Mouse (Mus musculus) CD4-positive helper T cell, adult 2 months (primary cell): ENCODE results near the gene N4bp3.

Experiments used
- DNase-seq: peaks from one replicate; pipeline ENCODE4 v3.0.0-alpha.2; 2012; ENCODE audit warnings: low read depth, missing footprints, low spot score

N4bp3 gene

DNA sequence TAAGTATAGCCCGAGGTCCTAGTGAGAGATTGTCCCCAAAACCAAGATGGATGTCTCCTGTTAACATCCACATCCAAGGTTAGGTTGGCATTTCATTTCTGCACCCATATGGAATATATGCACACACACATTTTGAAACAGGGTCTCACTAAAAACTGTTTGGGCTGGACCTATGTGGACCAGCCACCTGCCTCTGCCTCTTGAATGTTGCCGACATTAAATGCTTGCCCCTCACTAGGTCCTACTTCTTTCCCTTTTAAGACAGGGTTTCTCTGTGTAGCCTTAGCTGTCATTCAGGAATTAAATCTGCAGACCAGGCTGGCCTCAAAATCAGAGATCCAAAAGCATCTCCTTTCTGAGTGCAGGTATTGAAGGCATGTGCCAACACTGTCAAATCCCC lies 53.1 kb downstream of the N4bp3 start:
- DNase-seq: no peak

DNA sequence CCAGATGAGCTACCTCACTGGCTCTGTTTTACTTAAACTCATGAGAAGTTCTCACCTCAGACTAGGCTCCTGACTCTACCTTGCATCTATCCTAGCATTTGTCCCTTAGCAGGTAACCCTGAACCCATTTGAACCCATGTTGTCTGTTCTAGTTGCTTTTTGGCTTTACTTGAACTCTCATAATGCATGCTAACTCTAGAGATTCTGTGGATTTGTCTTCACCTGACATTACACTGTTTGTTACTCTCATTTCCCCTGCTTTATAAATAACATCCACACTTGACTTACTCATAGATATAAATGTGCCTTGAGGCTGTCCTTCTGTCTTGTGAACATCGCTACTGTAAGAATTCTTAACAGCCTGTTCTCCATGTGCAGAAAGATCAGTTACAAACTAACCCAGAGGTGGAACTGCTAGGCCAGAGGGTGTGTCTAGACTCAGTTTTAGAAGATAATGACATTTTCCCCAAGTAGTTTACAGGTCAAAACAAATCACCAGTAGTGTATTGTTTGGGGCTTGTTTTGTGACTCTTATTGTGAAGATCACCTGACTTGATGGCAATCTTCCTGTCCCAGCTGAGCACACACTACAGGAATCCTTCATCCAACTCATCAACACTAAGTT lies 55.1 kb downstream of the N4bp3 start:
- no peak for DNase-seq

DNA sequence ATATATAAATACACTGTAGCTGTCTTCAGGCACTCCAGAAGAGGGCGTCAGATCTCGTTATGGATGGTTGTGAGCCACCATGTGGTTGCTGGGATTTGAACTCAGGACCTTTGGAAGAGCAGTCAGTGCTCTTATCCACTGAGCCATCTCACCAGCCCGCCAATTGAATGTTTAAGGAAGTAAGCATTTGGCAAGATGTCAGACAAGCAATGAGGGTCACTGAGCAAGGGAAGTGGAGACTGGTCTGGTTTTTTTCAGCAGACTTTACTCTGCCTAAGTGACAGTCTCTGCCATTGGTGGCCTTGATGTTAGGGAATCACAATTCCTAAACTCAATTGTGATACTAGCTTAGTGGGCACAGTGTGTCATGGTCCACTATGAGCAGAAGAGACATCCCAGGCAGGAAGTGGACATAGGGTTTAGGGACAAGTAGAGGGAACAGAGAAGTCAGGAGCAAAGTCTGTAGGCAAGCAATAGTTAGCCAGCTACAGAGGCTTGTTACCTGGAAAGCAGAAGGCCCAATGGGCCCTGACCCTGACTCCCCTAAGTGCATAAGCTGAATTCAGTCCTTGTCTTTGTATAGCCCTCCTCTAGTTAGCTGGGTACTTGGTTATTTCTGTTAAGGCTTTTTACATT lies 55.8 kb downstream of the N4bp3 start:
- DNase-seq: no peak

DNA sequence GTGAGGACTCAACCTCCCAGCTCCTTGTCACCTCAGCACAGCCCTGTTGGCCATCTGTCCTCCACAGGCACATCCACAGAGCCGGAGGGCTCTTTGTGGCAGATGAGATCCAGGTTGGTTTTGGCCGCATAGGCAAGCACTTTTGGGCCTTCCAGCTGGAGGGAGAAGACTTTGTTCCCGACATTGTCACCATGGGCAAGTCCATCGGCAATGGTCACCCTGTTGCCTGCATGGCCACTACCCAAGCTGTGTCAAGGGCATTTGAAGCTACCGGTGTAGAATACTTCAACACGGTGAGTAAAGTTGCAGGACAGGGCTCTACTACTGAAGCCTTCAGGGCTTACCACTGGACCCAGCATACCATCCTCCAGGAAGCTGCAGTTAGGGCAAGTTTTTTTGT lies 56.8 kb downstream of the N4bp3 start:
- DNase-seq: no peak

DNA sequence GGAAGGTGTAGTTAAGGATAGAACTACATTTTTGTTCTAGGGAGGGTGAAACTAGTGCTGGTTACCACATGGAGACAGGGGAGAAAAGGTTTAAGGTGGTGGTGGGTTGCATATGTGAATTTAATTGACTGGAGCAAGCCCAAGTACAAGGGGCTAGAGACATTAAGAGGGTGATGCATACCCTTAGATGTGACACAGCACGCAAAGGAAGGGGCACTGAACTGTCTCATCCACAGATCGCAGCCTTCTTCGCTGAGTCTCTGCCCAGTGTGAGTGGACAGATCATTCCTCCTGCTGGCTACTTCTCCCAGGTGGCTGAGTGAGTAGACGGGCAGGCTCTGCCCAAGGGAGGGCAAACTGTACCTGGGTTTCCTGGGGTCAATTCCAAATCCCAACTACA lies 57.3 kb downstream of the N4bp3 start:
- no peak for DNase-seq
